Mouse (Mus musculus): ENCODE measurements around the gene Pakap. TPM values are rescaled to one million over a fixed set of nuclear protein-coding genes. Genes with fewer than 3 reads are reported as not detected.

The Pakap gene
- polyA plus RNA-seq, 1 experiment from 2014 or later: 22.8 TPM

- H3K36me3 ChIP-seq: no peaks in the 10 kb centered on the region
Measured at GRCm38 (mm10) chr4:57772851-57773510, 205.0 kb downstream of the Pakap start.

DNA sequence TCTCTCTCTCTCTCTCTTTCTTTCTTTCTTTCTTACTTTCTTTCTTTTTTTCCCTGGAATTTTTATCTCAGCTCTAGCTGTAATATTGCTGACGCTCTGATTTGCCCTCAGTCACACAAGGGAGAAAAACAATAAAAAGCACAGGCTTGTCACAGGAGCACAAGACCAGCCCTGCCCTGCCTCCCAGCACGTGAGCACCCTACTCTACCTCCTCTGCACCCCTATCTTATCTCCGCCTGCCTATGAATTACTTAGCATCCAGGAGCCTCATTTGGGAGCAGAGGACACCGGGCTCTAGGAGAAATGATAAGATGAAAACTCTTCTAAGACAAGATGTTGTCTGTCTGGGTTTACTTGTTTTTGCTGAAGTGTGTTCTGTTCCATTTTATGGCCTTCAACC, 206.5 kb downstream of the Pakap start:
- H3K36me3 ChIP-seq: no peaks in the 10 kb centered on the region
- WGBS: 72% methylated on average over 3 of the region's 4 CpGs
- H3K4me3 ChIP-seq: no peak overlapping the region

More at GRCm38 (mm10) chr4:57772851-57773510, 205.0 kb downstream of the Pakap start:
- no peak for DNase-seq (ENCODE audit: low spot score)
- Histone ChIP-seq H3K27me3 (ENCODE audit: low read depth, poor library complexity, severe bottlenecking) (no peaks in the 10 kb centered on the region), H3K27ac (replicated peaks) (no peak overlapping the region), H3K4me3 (no peak overlapping the region), H3K4me1 (peaks cover 19% of the 10 kb centered on the region), H3K9me3 (replicated peaks) (no peaks in the 10 kb centered on the region)
- WGBS: 59% methylated on average over 11 of the region's 11 CpGs

DNA sequence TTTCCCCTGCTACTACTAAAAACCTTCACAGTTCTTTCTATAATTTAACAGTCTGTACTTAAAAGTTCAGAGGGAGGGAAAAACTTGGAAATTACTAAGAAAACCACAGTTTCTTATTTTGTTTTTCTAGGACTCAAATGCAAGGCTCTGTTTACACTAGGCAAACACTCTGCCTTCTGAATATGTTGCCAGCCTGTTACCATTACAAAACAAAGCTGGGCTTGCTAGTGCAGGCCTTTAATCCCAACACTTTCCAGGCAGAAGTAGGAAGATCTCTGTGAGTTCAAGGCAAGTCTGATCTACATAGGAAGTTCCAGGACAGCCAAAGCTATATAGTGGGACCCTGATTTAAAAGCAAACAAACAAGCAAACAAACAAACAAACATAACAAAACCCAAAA, 207.6 kb downstream of the Pakap start:
- Histone ChIP-seq H3K4me1 (peaks cover 13% of the 10 kb centered on the region), H3K27ac (replicated peaks) (no peak overlapping the region), H3K9me3 (replicated peaks) (no peaks in the 10 kb centered on the region), H3K36me3 (no peaks in the 10 kb centered on the region), H3K4me3 (no peak overlapping the region), H3K27me3 (ENCODE audit: low read depth, poor library complexity, severe bottlenecking) (0 out of 2 replicates have a peak, but pooled peaks cover 3% of the 10 kb centered on the region)
- no peak for DNase-seq (ENCODE audit: low spot score)

More for the DNA sequence above, 206.5 kb downstream of the Pakap start:
- Histone ChIP-seq H3K9me3 (replicated peaks) (no peaks in the 10 kb centered on the region), H3K4me1 (peaks cover 15% of the 10 kb centered on the region), H3K27me3 (ENCODE audit: low read depth, poor library complexity, severe bottlenecking) (no peaks in the 10 kb centered on the region), H3K27ac (replicated peaks) (no peak overlapping the region)
- no peak for DNase-seq (ENCODE audit: low spot score)

GRCm38 (mm10) chr4:57780403-57780802, 212.4 kb downstream of the Pakap start:
- Histone ChIP-seq H3K4me1 (peaks cover 43% of the 10 kb centered on the region), H3K27ac (replicated peaks) (peak overlapping the region; percentile 68), H3K36me3 (no peaks in the 10 kb centered on the region), H3K4me3 (no peak overlapping the region), H3K27me3 (ENCODE audit: low read depth, poor library complexity, severe bottlenecking) (peaks cover 41% of the 10 kb centered on the region), H3K9me3 (replicated peaks) (no peaks in the 10 kb centered on the region)
- 26% methylated on average over 4 of the region's 4 CpGs for WGBS
- DNase-seq (ENCODE audit: low spot score): no peak

DNA sequence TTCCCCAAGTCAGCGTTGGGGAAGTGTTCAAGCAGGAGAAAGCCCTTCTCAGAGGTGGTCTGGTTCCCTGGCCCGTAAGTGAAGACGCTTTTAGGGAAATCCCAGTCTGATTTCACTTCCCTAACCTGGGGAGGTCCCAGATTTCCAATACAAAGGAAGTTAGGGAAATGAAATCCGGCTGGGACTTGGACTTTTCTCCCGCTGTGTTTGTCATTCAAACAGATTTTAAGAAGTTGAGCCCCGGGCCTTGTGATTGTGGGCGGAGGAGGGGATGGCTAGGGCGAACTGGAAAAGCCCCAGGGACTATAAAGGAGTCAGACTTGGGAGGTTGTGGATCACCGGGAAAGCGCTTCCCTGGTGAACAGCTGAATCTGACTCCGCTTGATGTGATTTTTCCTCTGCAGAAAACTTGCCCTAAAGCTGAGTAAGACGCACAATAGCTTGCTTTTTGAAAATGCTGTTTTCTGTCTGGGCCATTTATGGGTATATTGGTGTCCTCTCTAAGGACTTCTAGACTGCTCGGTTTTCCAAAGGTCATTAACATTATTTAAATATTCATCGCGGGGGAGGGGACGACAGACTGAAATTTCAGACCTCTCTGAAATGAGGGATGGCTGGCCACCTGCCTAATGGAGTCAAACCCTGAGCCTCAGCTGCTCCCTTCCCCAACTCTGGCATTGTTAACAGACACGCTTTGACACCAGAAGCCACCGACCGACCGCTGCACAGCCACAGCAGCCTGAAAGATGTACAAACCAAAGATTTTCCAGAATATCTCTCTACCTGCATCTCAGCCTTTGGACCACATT, 213.1 kb downstream of the Pakap start:
- Histone ChIP-seq H3K36me3 (no peaks in the 10 kb centered on the region), H3K27ac (replicated peaks) (peak overlapping the region; percentile 68), H3K4me3 (peak overlapping the region; percentile 32), H3K9me3 (replicated peaks) (no peaks in the 10 kb centered on the region), H3K4me1 (peaks cover 43% of the 10 kb centered on the region), H3K27me3 (ENCODE audit: low read depth, poor library complexity, severe bottlenecking) (peaks cover 41% of the 10 kb centered on the region)
- DNase-seq (ENCODE audit: low spot score): peak; percentile 56
- 1% methylated on average over 20 of the region's 20 CpGs for WGBS

- H3K27ac ChIP-seq (replicated peaks): peak overlapping the region; percentile 74
- peak; percentile 79 for DNase-seq (ENCODE audit: low spot score)
- WGBS: under 1% methylated on average over 26 of the region's 26 CpGs
- no peaks in the 10 kb centered on the region for H3K9me3 ChIP-seq (replicated peaks)
- peaks cover 41% of the 10 kb centered on the region for H3K27me3 ChIP-seq (ENCODE audit: low read depth, poor library complexity, severe bottlenecking)
- peaks cover 43% of the 10 kb centered on the region for H3K4me1 ChIP-seq
- H3K36me3 ChIP-seq: no peaks in the 10 kb centered on the region
- peak overlapping the region; percentile 63 for H3K4me3 ChIP-seq
Measured at GRCm38 (mm10) chr4:57781994-57782393, 214.0 kb downstream of the Pakap start.

- Histone ChIP-seq H3K27ac (replicated peaks) (peak overlapping the region; percentile 74), H3K36me3 (no peaks in the 10 kb centered on the region), H3K4me1 (peaks cover 40% of the 10 kb centered on the region), H3K4me3 (peak overlapping the region; percentile 63), H3K27me3 (ENCODE audit: low read depth, poor library complexity, severe bottlenecking) (peaks cover 41% of the 10 kb centered on the region), H3K9me3 (replicated peaks) (no peaks in the 10 kb centered on the region)
- 2% methylated on average over 33 of the region's 33 CpGs for WGBS
- DNase-seq (ENCODE audit: low spot score): peak; percentile 53
Measured at GRCm38 (mm10) chr4:57782549-57783390, 214.8 kb downstream of the Pakap start.

GRCm38 (mm10) chr4:57783391-57783770, 215.4 kb downstream of the Pakap start:
- 38% methylated on average over 9 of the region's 9 CpGs for WGBS
- peaks cover 39% of the 10 kb centered on the region for H3K4me1 ChIP-seq
- DNase-seq (ENCODE audit: low spot score): no peak
- H3K4me3 ChIP-seq: peak overlapping the region; percentile 63
- no peaks in the 10 kb centered on the region for H3K36me3 ChIP-seq
- H3K27me3 ChIP-seq (ENCODE audit: low read depth, poor library complexity, severe bottlenecking): peaks cover 41% of the 10 kb centered on the region
- H3K9me3 ChIP-seq (replicated peaks): no peaks in the 10 kb centered on the region
- H3K27ac ChIP-seq (replicated peaks): peak overlapping the region; percentile 74

DNA sequence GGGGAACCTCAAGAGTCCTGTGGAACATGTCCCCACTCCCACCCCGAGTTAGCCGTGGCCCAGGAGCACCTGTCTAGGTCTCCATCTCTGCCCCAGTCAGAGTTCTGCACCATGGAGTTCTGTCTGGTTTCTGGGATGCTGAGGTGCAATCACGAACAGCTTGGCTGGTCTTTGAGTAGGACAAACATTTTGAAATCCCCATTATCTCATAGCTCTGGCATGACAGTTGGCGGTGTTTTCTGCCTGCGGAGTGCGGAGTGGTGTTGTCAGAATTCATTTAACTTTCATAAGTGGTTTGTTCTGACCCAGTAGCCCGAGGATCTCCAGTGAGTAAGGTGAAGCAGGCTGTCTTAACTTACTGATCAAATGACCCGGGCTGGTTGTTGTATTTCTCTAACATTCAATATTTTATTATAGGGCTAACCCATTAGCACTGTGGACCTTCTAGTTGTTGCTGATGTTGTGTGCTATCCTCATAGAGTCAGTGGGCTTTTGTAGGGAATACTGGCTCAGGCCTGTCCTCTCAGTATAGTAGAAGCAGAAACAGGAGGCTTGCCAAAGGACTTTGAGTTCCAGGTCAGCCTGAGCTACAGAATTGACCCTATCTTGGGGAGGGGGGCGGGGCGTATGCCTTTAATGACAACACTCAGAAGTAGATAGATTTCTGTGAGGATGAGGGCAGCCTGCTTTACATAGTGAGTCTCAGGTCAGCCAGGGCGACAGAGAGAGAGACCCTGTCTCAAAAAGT, 216.0 kb downstream of the Pakap start:
- WGBS: 80% methylated on average over 11 of the region's 11 CpGs

GRCm38 (mm10) chr4:57788709-57789108, 220.7 kb downstream of the Pakap start:
- 58% methylated on average over 5 of the region's 5 CpGs for WGBS
- H3K27ac ChIP-seq (replicated peaks): no peak overlapping the region

More for the DNA sequence above, 216.0 kb downstream of the Pakap start:
- Histone ChIP-seq H3K27me3 (ENCODE audit: low read depth, poor library complexity, severe bottlenecking) (peaks cover 41% of the 10 kb centered on the region), H3K27ac (replicated peaks) (no peak overlapping the region), H3K4me1 (peaks cover 44% of the 10 kb centered on the region), H3K36me3 (no peaks in the 10 kb centered on the region), H3K9me3 (replicated peaks) (no peaks in the 10 kb centered on the region), H3K4me3 (peak overlapping the region; percentile 63; the same call in 1 of the 2 replicates)
- no peak for DNase-seq (ENCODE audit: low spot score)

DNA sequence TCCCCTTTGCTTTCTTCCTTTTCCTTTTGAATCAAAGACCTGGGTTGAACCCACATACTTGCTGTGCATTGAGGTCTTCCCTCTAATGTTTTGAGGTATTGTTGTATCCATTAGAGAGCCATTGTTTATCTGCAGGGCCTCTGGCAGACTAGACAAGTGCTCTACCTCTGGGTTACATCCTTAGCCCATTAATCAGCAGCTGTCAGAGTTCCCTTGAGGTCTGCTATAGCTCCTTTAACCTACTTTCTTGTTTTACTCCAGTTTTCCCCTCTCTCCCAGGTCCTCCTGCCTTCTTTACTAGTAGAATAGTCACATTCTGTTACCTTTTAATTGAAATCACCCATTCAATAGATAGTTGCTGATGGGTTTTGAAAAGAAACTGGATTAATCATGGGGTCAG, 221.1 kb downstream of the Pakap start:
- H3K4me1 ChIP-seq: peaks cover 23% of the 10 kb centered on the region
- no peak overlapping the region for H3K4me3 ChIP-seq
- H3K27me3 ChIP-seq (ENCODE audit: low read depth, poor library complexity, severe bottlenecking): peaks cover 25% of the 10 kb centered on the region
- H3K9me3 ChIP-seq (replicated peaks): no peaks in the 10 kb centered on the region
- no peaks in the 10 kb centered on the region for H3K36me3 ChIP-seq
- H3K27ac ChIP-seq (replicated peaks): no peak overlapping the region
- DNase-seq (ENCODE audit: low spot score): no peak

More at GRCm38 (mm10) chr4:57788709-57789108, 220.7 kb downstream of the Pakap start:
- Histone ChIP-seq H3K36me3 (no peaks in the 10 kb centered on the region), H3K4me1 (peaks cover 23% of the 10 kb centered on the region), H3K9me3 (replicated peaks) (no peaks in the 10 kb centered on the region), H3K4me3 (no peak overlapping the region), H3K27me3 (ENCODE audit: low read depth, poor library complexity, severe bottlenecking) (peaks cover 29% of the 10 kb centered on the region)
- DNase-seq (ENCODE audit: low spot score): no peak

DNA sequence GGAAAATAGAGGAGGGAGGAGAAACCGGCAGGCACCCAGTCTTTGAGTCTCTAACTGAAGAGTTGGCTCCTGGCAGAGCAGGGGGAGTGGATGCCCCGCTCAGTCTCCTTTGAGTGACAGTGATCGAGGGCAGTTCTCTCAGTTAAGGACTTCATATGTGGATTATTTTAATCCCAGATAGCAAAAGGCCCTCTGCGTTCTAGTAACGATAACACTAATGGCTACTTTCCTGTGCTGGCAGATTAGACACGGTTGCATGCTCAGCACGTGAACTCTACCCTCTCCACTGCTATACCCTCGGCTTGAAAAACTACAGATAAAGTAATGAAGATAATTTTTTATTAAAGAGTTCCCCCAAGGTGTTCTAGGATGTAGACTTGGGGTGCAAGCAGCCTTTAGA, 226.0 kb downstream of the Pakap start:
- H3K4me1 ChIP-seq: peaks cover 37% of the 10 kb centered on the region
- WGBS: 61% methylated on average over 8 of the region's 8 CpGs
- peaks cover 19% of the 10 kb centered on the region for H3K27me3 ChIP-seq (ENCODE audit: low read depth, poor library complexity, severe bottlenecking)
- H3K9me3 ChIP-seq (replicated peaks): no peaks in the 10 kb centered on the region; the same call in 1 of the 2 replicates
- H3K4me3 ChIP-seq: no peak overlapping the region
- DNase-seq (ENCODE audit: low spot score): no peak
- H3K27ac ChIP-seq (replicated peaks): no peak overlapping the region
- no peaks in the 10 kb centered on the region for H3K36me3 ChIP-seq
